Mouse (Mus musculus) adrenal gland (tissue): ENCODE data around the gene Mybph.

ENCODE experiments used
- intact Hi-C: fragments of 180-260 bp; cut with DNase I; formaldehyde crosslinking; loops from one replicate; pipeline ENCODE4 v1.15.1; 2025

Gene Mybph

DNA sequence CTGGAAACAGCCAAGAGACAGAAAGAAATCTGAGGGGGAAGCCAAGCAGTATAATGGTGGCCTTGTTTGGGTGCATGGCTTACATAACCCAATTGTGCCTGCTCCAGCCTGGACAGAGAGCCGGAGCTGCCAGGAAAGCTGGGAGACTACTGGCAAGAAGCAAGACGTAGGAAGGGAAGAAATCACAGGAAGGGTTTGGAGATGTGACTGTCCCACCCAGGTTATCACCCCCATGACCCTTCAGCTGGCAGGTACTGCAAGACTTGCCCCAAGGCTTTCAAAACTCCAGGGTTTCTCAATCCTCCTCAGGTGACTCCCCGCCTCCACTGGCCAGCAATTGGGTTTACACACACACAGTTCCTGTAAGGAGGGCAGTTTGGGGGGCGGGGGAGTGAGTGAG lies 11.2 kb upstream of the Mybph start, which contains the start of gene Chil1:
Gene Chil1 (plus strand): TSS at position 152 of the 400 bp plus-strand sequence.
- intact Hi-C loops = no loop called here

DNA sequence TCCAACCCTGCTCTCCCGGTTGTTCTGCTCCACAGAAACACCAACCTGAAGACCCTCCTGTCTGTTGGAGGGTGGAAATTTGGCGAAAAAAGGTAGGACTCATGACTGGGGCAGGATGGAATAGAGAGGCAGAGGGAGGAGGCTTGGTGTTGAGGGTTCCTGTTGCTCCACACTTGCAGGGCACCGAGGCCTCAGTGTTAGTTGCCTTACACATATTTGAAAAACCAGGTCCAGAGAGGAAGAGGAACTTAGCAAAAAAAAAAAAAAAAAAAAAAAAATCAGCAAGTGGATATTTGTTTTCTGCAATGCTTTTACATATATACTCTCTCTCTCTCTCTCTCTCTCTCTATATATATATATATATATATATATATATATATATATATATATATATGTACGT lies 9.2 kb upstream of the Mybph start:
- intact Hi-C loops = no loop called here

DNA sequence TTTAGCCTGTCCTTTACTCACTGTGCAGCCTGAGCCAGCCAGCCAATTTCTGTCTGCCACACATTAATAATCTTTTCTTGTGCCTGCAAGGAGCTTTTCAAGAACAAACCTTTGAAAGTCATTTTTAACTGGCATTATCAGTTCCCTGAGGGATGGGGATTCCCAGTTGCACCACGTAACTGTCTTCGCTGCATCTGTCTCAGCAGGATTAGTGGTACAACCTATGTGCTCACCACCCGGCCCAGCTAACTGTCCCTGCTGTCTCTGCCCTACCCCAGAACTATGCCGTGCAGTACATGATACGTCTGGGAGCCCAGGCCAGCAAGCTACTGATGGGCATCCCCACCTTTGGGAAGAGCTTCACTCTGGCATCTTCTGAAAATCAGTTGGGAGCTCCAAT lies 5.0 kb upstream of the Mybph start:
- intact Hi-C loops = no loop called here

DNA sequence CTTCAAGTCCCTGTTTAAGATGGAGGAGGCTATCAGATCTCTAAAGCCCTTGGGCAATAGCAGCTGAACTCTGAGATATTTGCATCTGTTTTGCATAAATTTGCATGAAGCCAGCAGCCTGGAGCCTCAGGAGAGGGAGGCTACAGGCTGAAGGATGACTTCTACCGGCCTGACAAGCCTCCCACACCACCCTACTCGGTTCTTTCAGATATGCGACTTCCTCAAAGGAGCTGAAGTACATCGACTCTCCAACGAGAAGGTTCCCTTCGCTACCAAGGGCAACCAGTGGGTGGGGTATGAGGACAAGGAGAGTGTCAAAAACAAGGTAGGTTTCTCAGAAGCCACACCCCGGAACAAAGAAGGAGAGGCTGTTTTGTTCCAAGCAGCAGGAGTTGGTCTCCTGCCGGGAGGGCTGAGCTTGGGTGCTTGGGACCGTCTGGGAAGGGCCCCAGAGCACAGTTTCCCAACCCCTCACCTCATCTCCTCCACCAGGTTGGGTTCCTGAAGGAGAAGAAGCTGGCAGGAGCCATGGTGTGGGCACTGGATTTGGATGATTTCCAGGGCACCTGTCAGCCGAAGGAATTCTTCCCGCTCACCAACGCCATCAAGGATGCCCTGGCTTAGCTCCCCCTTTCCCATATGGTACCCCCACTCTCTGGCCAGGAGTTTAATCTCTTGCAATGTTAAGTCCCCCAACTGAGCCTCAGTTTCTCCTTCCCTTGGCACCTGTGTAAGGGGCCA lies 4.1 kb upstream of the Mybph start:
- intact Hi-C loops = no loop called here

DNA sequence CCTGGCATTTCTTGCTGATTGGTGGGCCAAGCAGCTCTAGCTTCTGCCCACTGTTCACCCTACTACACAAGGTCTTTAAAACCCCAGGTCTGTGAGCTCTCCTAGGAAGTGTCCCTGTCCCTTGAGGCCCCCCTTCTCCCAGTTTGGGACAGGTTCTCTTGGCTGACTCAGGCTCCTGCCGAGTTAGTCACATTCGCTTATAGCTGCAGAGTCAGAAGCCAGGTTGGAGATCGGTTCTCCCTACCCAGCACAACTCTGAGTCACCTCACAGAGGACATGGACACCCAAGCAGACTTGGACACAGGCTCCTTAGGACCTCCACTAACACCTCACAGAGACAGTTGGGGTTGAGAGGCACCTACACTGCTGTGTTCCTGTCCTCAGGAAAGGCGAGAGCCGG lies 2.1 kb upstream of the Mybph start:
- intact Hi-C loops = no loop called here

DNA sequence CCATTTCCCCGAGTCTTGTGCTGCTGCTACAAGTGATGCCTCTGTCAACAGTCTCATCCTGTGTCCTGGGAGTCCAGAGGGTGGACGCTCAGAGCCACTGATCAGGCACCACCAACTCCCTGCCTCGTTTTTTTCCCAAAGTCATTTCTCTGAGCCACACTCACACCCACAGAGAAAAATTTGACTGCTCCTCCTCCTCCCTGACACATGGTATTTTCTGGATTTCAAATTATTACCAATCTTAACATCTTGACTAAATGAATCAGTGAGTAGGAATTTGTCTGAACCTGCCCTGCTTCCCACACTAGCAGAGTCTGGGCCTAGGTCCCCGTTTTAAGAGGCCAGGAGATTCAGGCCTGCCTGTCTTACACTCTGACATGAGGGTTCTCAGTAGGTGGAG lies 1.2 kb upstream of the Mybph start:
- intact Hi-C loops = no loop called here

DNA sequence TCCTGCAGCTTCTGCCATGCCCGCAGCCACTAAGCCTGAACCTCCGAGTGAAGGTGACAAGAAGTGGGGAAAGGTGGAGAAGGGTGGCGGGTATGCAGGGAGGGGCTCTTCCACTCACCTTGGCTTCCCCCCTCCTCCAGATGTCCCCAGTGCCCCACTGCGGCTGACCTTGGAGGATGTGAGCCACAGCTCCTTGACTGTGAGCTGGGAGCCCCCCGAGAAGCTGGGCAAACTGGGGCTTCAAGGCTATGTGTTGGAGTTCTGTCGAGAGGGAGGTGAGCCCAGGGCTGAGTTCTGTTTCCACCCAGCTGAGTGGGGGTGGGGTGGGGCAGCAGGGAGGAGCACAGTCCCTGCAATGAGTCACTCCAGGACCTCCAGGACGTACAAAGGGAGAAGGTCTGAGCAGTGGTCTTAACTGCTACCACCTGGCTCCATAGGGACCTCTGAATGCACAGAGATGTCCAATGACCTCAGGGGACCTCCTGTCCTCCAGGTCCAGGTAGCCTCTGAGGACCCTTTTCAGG lies 488 bp downstream of the Mybph start:
- intact Hi-C loops = no loop called here

DNA sequence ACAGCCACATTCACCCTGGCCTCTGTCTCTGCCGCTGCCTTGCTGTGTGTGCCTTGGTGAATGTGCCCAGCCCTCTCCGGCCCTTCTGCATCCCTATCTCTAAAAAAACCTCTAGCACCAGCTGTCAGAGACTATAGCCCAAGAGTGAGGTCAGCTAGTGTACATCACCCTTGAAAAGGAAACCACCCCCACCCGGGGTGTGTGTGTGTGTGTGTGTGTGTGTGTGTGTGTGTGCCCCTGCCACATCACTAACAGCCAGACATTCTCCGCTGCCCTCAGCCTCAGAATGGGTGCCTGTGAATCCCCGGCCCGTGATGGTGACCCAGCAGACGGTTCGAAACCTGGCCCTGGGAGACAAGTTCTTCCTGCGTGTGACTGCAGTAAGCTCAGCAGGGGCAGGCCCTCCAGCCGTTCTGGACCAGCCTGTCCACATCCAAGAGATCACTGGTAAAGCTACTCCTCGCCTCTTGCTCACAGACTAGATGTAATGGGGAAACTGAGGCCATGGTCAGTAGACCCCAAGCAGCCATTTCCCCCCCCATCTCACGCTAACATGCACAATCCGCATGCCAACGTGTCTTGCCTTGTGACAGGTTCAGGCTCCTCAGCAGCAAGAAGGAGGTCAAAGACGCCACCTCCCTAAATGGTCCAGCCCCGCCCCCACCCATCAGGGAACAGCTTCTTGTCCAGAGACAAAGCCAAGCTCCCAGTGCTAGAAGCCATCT lies 1.2 kb downstream of the Mybph start:
- intact Hi-C loops = loop anchor here (5.0 kb wide), 2 partner anchors 42 to 138 kb away; partner anchors contain the start of gene Ppfia4

DNA sequence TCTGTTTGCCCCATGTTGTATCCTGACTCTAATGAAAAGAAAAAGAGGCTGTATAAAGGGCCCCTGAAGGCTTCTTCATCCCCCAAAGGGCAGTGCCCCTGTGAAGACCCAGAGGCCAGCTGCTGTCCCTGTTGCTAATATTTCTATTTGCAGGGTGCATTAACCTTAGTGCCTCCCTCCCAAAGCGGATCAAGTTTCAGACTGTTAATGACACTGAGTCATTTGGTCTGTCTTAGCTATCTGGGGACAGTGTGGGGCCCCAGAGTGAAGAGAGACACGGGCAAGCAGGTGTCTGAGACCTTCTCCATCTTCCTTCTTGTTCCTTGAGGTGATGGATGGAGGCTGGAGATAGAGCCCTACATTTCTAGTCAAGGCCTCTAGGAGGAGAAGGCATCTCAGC lies 1.9 kb downstream of the Mybph start:
- intact Hi-C loops = loop anchor here (5.0 kb wide), 2 partner anchors 43 to 137 kb away; partner anchors contain the start of gene Ppfia4

DNA sequence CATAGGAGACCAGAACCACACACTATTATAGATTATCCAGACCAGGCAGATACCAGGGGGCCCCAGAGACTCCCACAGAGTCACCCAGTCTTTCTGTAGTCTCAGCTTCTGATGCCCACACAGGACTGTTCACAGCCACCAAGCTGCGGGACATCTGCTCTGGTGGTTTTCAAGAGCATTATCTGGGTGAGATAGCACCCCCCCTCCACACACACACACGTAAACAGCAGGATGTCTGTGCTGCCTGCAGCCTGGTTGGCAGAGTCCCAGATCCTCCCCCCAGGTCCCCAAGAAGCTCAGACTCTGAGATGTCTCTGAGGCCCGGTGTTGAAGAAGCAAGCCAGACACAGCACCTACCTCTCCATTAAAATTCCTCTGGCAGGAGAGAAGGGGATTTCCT lies 2.3 kb downstream of the Mybph start:
- intact Hi-C loops = loop anchor here (5.0 kb wide), 2 partner anchors 43 to 137 kb away; partner anchors contain the start of gene Ppfia4

DNA sequence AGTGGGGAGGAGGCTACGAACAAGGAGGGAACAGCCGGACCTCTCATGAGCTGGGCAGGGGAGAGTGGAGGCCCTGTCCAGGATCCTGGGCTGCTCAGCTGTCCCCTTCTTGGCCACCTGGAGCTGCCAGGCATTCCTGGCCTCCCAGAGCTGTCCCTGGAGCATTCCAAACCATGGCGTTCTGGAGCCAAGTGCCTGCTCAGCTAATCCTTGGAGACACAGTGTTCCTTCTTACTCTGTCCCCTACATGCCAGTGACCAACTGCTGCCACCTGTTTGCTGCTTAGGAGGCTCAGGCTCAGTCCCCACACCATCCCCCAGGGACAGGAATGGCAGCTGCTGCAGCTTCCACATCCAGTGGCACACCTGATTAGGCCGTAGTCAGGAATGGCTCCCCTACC lies 2.7 kb downstream of the Mybph start:
- intact Hi-C loops = loop anchor here (1.0 to 5.0 kb wide), 3 partner anchors 44 to 136 kb away; partner anchors contain the start of gene Ppfia4

DNA sequence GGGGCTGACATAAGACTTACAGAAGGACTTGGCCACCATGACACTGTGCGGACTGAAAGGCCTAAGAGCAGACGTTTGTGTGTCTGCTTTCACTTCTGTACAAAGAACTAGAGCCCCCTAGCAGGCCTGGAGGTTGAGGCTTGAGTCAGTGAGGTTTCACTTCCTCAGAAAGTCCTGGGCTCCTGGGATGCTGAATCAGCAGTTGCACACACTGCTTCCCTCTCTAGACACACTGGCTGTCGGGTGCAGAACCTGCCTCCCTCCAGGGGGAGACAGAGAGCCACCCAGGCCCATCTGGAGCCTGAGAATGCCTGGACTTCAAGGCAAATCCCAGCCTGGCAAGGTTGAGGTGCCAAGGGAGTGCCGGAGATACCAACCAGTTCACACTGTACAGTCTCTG lies 3.1 kb downstream of the Mybph start:
- intact Hi-C loops = loop anchor here (1.0 to 5.0 kb wide), 3 partner anchors 44 to 136 kb away; partner anchors contain the start of gene Ppfia4

DNA sequence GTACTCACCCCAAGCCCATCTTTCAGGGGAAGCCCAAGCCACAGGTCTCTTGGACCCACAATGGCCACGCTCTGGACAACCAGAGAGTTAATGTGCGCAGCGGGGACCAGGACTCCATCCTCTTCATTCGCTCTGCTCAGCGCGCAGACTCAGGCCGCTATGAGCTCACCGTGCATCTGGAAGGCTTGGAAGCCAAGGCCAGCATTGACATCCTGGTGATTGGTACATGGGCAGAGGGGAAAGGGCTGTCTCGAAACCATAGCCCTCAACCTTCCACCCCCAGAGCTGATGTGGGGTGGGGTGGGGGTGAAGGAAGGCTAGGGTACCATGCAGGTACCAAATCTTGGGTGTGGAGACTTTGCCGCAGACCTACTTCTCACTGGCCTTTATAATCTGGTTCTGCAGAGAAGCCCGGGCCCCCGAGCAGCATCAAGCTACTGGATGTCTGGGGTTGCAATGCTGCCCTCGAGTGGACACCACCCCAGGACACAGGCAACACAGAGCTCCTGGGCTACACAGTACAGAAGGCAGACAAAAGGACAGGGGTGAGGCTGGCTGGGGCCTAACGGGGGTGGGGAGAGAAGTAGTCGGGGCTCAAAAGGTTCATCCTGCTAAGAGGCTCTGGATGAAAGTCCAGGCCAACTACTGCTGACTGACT lies 4.2 kb downstream of the Mybph start:
- intact Hi-C loops = loop anchor here (5.0 kb wide), 2 partner anchors 45 to 135 kb away; partner anchors contain the start of gene Ppfia4

DNA sequence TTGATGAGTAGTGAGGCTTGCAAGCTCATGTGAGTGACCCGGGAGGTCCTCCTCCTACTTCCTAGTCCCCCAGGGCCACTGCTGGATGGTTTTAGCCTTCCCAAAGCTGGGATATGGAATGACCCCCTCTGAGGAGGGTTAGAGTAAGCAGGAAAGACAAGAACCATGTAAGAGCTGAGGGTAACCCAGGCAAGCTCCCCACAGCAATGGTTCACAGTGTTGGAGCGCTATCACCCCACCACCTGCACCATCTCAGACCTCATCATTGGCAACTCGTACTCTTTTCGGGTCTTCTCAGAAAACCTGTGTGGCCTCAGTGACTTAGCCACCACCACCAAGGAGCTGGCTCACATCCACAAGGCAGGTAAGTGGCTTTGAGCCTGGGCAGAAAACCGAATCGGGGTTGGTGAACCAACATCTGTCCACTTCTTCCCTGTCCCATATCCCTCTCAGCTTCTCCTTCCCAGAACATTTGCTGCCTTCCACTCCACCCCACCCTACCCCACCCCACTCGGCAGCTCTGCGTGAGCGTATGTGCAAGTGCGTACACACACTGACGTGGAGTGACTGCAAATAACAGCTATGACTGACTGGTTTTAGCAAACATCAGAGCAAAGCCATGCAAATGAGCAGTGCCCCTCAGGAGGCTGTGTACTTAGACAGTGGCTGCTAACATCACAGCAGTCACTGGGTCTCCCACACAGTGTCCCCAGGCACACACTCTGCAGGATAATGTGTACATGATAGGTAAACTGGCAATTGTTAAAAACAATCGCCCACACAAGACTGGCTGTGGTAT lies 5.1 kb downstream of the Mybph start:
- intact Hi-C loops = loop anchor here (5.0 kb wide), 2 partner anchors 46 to 134 kb away; partner anchors contain the start of gene Ppfia4

DNA sequence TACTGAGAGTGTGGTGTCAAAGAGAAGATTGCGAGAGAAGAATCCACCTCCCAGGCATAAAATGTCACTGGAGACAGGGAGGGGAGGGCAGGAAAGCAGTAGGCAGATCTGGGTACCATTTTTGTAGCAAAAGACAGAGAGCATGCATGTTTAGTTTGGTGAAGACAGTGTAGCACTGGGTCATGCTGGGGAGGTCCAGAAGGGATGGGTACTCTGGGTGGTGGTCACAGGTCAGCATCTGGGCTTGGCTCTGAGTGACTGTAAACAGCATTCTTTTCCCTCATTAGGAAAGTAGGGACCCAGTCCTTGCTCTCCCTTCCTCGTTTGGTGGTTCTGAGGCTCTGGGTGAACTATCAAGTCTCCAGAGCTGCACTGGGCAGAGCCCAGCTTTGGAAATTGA lies 7.2 kb downstream of the Mybph start:
- intact Hi-C loops = no loop called here

DNA sequence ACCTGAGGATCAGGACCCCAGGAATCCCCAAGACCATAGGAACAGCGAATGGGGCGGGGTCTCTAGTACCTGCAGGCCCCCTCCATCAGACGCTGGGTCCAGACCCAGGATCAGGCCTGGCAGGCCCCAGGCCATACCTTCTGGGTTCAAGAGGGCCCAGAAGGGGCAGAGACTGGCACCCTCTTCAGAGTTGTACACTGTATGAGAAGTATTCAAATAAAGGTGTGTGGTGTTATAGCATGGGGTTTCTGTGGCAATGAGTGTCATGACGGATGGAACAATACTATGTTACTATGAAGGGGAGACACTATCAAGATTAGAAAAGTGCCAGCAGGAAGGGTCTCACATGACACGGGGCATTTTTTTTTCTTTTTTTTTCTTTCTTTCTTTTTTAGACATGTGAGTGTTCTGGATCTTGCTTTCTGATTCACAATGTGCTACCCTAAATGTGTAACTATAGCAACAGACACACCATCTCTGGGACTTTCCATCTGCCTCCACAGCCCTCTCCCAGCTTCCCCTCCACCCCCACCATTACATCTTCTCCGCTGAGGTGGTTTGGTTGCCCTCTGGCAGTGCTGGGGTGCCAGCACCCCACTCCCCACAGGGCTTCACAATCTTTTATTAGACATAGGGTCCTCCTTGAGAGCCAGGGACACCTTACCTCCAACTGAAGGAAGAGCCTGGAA lies 7.9 kb downstream of the Mybph start:
- intact Hi-C loops = no loop called here

DNA sequence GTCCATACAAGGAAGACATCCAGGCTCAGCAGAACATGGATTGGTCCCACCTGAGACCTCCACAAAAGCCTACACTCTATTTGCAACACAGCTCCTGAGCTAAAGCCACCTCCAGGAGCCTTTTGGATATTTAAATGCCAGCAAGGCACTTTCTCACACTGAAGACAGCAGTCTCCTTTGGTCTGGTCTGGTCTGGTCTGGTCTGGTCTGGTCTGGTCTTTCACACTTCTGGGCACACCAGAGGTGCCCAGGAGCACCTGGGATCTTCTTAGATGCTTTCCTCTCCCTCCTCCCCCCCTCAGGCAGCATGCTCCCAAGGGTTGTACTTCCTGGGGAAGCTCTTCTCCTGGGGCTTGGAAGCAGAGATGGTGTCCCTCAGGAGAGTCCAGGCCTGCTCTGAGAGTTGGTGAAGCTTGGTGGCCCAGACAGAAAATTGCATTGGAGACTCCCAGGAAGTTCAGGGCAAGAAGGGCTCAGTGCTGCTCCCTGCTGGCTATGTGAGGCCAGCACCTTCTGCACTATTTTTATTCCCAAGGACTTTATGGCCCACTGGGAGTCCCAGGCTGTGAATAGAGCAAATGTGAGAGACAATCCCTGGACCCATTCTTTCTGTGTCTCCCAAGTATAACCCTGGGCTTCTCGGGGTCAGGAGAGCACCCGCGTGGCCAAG lies 8.6 kb downstream of the Mybph start:
- intact Hi-C loops = no loop called here

DNA sequence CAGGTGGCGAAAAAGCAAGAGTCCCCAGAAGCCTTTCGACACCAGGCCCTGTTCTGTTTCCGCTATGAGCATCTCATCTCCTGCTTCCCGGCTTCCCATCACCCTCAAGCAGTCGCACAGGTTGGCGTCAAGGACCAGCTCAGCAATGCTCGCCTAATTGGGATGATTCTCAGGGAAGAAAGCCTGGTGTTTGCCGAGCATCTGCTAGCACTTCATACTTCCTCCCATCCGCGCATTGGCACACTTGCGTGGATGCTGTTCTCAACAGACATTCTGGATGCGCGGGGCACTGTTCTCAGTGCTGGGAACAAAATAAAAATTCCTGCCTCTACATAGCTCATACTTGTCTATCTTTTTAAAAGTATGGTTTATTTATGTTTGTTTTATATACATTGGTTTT lies 11.0 kb downstream of the Mybph start:
- intact Hi-C loops = no loop called here

DNA sequence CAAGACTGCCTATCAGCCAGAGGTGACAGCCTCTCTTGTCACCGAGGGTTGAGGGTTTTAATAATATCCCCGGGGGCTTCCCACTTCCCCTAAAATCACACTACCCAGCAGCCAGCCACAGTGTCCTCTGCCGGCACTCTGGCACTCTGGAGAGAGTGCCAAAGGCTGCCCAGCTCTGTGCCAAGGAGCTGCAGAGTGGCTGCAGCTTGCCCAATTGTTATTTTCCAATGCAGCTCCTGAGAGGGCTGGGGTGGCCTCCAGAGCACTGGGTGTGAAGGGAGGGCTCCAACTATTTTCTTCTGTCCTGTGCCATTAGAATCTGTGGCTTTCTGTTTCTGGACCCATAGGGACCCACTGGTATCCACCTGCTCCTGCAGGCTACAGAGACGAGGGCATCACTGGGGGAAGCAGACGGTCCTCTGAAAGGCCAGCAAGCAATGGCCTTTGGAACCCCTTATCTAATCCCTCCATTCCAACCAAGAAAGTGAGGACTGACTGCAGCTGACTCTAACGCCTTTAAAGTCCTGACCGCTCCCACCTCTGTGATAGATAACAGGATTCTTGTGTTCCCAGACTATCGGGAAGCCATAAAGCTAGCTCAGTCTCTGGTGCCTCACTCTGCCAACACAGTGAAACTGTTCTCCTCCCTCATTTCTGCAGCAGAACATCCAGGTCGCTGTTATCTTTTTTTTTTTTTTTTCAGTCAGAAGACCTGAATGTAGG lies 12.2 kb downstream of the Mybph start:
- intact Hi-C loops = no loop called here
